17 mouse cellular contexts compared by ENCODE assay signal in the genomic region with DNA sequence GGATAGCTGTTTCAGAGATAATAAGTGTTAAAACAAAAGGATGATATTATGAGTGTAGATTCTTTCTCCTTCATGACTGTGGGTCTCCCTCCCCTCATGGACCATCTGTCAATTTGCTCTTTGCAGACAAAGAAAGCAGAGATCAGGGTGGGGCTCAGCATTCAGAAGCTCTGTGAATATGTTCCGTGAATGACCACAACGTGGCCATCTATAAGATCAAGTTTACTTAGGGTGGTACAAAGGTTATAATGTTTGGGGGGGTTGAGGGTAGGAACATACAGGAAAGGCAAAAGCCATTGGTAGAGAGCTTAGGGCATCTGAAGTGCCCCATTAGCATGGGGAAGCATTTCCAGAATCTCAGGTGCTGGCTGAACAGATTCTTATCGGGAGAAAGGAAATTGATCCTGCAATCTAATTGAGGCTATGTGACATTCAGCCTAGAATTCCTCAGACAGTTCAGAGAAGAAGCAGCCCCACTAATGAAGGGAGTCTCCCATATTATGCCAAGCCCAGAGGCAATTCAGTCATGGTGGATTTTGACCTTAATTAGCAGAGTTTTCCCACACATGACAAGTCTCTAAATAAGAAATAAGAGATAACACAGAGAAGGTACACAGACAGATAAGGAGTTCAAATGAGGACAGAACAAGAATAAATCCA. TPM values are rescaled to one million over a fixed set of nuclear protein-coding genes. Genes with fewer than 3 reads are reported as not detected.
"Had no signal": no experiment of that assay in that cellular context is flagged by ENCODE, and none has a peak within 500 bp of the region (broad histone marks: within the 10 kb centered on the region; RNA-seq: fewer than 3 reads in every experiment).

No protein-coding gene starts in this region.

- H3K36me3 ChIP-seq: kidney, embryonic 15.5 days; limb, embryonic 10.5 days; liver, embryonic 15.5 days; stomach, embryonic 15.5 days had no signal

- H3K4me2 ChIP-seq: kidney, embryonic 15.5 days; liver, embryonic 11.5 days; liver, embryonic 15.5 days; stomach, embryonic 15.5 days had no signal

- H3K4me1 ChIP-seq: kidney, embryonic 15.5 days; limb, embryonic 10.5 days; liver, embryonic 15.5 days; stomach, embryonic 15.5 days had no signal

- H3K27me3 ChIP-seq: kidney, embryonic 15.5 days; liver, embryonic 15.5 days; stomach, embryonic 15.5 days had no signal

- H3K9ac ChIP-seq: kidney, embryonic 15.5 days; liver, embryonic 15.5 days; stomach, embryonic 15.5 days had no signal

- DNase-seq: kidney, adult 2 months; kidney, postnatal 14 days; lung, adult 2 months; lung, postnatal 36 days; right cerebral cortex, postnatal 14 days; thymus, adult 2 months; thymus, postnatal 36 days had no signal

- H3K27ac ChIP-seq: kidney, embryonic 15.5 days; left cerebral cortex, adult 2 months; limb, embryonic 10.5 days; liver, embryonic 15.5 days; stomach, embryonic 15.5 days had no signal

- H3K9me3 ChIP-seq: kidney, embryonic 15.5 days; limb, embryonic 10.5 days; liver, embryonic 15.5 days; stomach, embryonic 15.5 days had no signal

- H3K4me3 ChIP-seq: kidney, embryonic 15.5 days; left cerebral cortex, adult 2 months; limb, embryonic 10.5 days; liver, embryonic 15.5 days; stomach, embryonic 15.5 days had no signal

- ATAC-seq: lung, postnatal 0 days had no signal

RNA-seq across cellular contexts. Expression of a gene that starts 45.3 kb away (rescaled TPM):
- total RNA-seq: megakaryocyte progenitor cell, adult 5-6 weeks; neutrophil, adult 5-6 weeks had no signal
- polyA plus RNA-seq: liver, embryonic 15.5 days; testis, adult 2 months had no signal
